Mouse (Mus musculus) heart, embryonic 14.5 days (tissue): ENCODE measurements around the gene Prss44. TPM values are rescaled to one million over a fixed set of nuclear protein-coding genes. Genes with fewer than 3 reads are reported as not detected.

Source experiments
- ATAC-seq: fragments of 200-750 bp; cut with Nextera tagmentation; 2 replicates; pipeline ENCODE4 v1.8.0; 2017; ENCODE audit warnings: low read depth, moderate TSS enrichment; ENCODE audit not compliant: insufficient number of reproducible peaks, insufficient read depth, low FRiP score
- H3K27ac ChIP-seq, 2 experiments: fragments of 200-500 bp in 1 of 2; fragments of 300-500 bp in 1 of 2; sonication (generic) in 1 of 2; replicated peaks in 1 of 2; 2 replicates each; pipeline ENCODE4 v1.5.1; 2012 to 2014; ENCODE audit warnings: low read depth in 2 of 2, low read length in 2 of 2, control low read depth in 1 of 2, mild to moderate bottlenecking in 1 of 2, mixed read lengths in 1 of 2; ENCODE audit not compliant: control insufficient read depth in 1 of 2, insufficient read depth in 1 of 2
- H3K27me3 ChIP-seq: fragments of 300-500 bp; sonication (generic); 2 replicates; pipeline ENCODE4 v1.6.1; 2014; ENCODE audit warnings: mild to moderate bottlenecking, low read length, control low read depth; ENCODE audit not compliant: control insufficient read depth, insufficient read depth
- H3K36me3 ChIP-seq: fragments of 300-500 bp; sonication (generic); 2 replicates; pipeline ENCODE4 v1.6.1; 2014; ENCODE audit warnings: mild to moderate bottlenecking, control low read depth, low read length, mixed read lengths; ENCODE audit not compliant: control insufficient read depth, insufficient read depth
- H3K4me1 ChIP-seq, 2 experiments: fragments of 200-500 bp in 1 of 2; fragments of 300-500 bp in 1 of 2; sonication (generic) in 1 of 2; 2 replicates each; pipeline ENCODE4 v1.6.1; 2012 to 2014; ENCODE audit warnings: low read length in 2 of 2, control low read depth in 1 of 2, mixed read lengths in 1 of 2; ENCODE audit not compliant: control insufficient read depth in 2 of 2, insufficient read depth in 2 of 2
- H3K4me2 ChIP-seq: fragments of 300-500 bp; sonication (generic); 2 replicates; pipeline ENCODE4 v1.6.1; 2014; ENCODE audit warnings: mild to moderate bottlenecking, low read length
- H3K4me3 ChIP-seq, 2 experiments: fragments of 200-500 bp in 1 of 2; fragments of 300-500 bp in 1 of 2; sonication (generic) in 1 of 2; 2 replicates each; pipeline ENCODE4 v1.5.1; 2012 to 2014; ENCODE audit warnings: low read length in 2 of 2, mild to moderate bottlenecking in 2 of 2, control low read depth in 1 of 2, low read depth in 1 of 2, moderate library complexity in 1 of 2; ENCODE audit not compliant: control insufficient read depth in 1 of 2, insufficient read depth in 1 of 2
- H3K9ac ChIP-seq: fragments of 300-500 bp; sonication (generic); 2 replicates; pipeline ENCODE4 v1.6.1; 2014; ENCODE audit warnings: mild to moderate bottlenecking, low read length
- H3K9me3 ChIP-seq: fragments of 300-500 bp; sonication (generic); 2 replicates; pipeline ENCODE4 v1.6.1; 2016; ENCODE audit warnings: low read length, control low read depth; ENCODE audit not compliant: control insufficient read depth
- WGBS: fragments of 180-500 bp; shearing (Covaris S2); extraction: QIAGEN DNeasy Blood & Tissue Kit; methylation state at CpG from one replicate; pipeline ENCODE4 v1.1.7; 2014; 5-methylcytosine and 5-hydroxymethylcytosine counted together
- polyA plus RNA-seq: library from polyadenylated mRNA; unstranded; fragments of >200 nt; fragmentation: Nextera tagmentation; extraction: Ambion mirVana; gene quantifications from 2 replicates; pipeline ENCODE4 v1.2.1, GENCODE M21; 2014

Gene Prss44
- polyA plus RNA-seq, 1 experiment from 2014 or later: not detected

- Histone ChIP-seq H3K4me1 (peaks cover 3 to 5% of the 10 kb centered on the region in 2 experiments; a peak in 2 of 4 replicates), H3K9me3 (no peaks in the 10 kb centered on the region), H3K27ac (no peak overlapping the region), H3K36me3 (no peaks in the 10 kb centered on the region), H3K4me3 (no peak overlapping the region), H3K27me3 (peaks cover 18% of the 10 kb centered on the region), H3K9ac (no peak overlapping the region), H3K4me2 (no peak overlapping the region)
- 52% methylated on average over 7 of the region's 7 CpGs for WGBS
- ATAC-seq: no peak
These were observed 42.1 kb downstream of the Prss44 start for GRCm38 (mm10) chr9:110855903-110856302.

- Histone ChIP-seq H3K27ac (no peak overlapping the region), H3K27me3 (peaks cover 18% of the 10 kb centered on the region), H3K9me3 (no peaks in the 10 kb centered on the region), H3K4me2 (no peak overlapping the region), H3K9ac (no peak overlapping the region), H3K4me3 (no peak overlapping the region), H3K4me1 (peaks cover 3 to 5% of the 10 kb centered on the region in 2 experiments; a peak in 2 of 4 replicates), H3K36me3 (no peaks in the 10 kb centered on the region)
- 30% methylated on average over 4 of the region's 4 CpGs for WGBS
- ATAC-seq: no peak
These were observed 43.1 kb downstream of the Prss44 start for GRCm38 (mm10) chr9:110856920-110857319.

DNA sequence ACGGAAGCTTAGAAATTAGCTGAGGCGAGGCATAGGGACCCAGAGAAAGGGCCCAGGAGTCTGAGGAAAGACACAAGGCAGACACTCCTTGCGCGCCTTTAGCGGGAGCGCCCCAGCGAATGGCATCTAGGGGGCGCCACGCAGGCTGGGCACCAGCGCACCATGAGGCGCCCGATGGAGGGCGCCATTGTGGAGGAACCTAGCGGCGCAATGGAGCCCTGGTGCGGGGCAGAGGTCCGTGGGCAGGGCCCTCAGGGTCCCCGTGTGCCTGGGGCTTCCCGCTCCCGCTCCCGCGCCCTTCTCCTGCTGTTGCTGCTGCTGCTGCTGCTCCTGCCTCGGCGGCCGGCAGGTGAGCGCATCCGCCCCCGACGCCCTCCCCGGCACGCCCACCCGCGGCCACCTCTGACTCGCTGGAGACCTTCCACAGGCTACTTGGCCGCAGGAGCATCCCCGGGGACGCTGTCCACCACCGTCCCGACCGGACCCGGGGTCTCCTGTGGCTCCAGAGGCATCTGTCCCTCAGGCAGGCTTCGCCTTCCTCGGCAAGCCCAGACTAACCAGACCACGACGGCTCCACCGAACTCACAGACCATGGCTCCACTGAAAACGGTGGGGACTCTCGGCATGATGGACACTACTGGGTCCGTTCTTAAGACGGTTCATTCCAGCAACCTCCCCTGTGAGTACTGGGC, 44.1 kb downstream of the Prss44 start, which contains the start of gene Prss50:
TSS of gene Prss50 (plus strand) at position 187 of the 692 bp plus-strand sequence.
- Histone ChIP-seq H3K4me1 (peaks cover 3 to 5% of the 10 kb centered on the region in 2 experiments; a peak in 2 of 4 replicates), H3K27me3 (peaks cover 18% of the 10 kb centered on the region), H3K36me3 (no peaks in the 10 kb centered on the region), H3K4me3 (peak within 1 kb of the TSS in 1 of 2 experiments; percentile 26; a peak in 3 of 4 replicates), H3K4me2 (peak within 1 kb of the TSS; percentile 64), H3K27ac (no peak within 1 kb of the TSS), H3K9ac (peak within 1 kb of the TSS; percentile 38; the same call in 1 of the 2 replicates), H3K9me3 (no peaks in the 10 kb centered on the region)
- 11% methylated on average over 34 of the region's 50 CpGs for WGBS
- no peak for ATAC-seq

- no peaks in the 10 kb centered on the region for H3K9me3 ChIP-seq
- 61% methylated on average over 5 of the region's 5 CpGs for WGBS
- H3K4me2 ChIP-seq: no peak overlapping the region
- H3K4me3 ChIP-seq: no peak overlapping the region
- no peak for ATAC-seq
- peaks cover 18% of the 10 kb centered on the region for H3K27me3 ChIP-seq
- no peaks in the 10 kb centered on the region for H3K36me3 ChIP-seq
- H3K9ac ChIP-seq: no peak overlapping the region
- no peak overlapping the region for H3K27ac ChIP-seq
- peaks cover 3 to 5% of the 10 kb centered on the region in 2 experiments; a peak in 2 of 4 replicates for H3K4me1 ChIP-seq
These were observed 44.7 kb downstream of the Prss44 start for GRCm38 (mm10) chr9:110858523-110858922.

DNA sequence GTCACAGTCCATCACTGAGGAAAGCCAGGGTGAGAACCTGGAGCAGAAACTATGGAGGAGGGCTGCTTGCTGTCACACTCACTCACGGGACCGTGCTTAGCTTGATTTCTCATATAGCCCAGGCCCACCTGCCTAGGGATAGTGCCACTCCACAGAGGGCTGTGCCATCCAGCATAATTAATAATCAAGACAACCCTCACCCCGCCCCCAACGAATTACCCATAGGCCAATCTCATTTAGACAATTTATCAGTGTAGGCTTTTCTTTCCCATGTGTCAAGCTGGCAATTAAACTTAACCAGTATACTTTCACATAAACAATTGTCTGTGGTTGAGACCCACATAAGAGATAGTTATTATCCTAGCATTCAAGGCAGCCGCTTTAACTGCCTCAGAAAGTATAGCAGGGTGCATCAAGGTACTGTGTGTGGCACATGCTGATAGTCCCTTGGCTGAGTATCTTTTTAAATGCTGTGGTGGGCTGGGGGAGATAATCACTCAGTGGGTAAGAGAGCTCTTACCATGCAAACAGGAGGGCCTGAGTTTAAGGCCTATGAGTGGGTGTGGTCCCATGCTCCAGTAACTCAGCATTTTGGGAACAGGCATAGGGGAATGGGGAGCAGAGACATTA, 45.3 kb downstream of the Prss44 start:
- Histone ChIP-seq H3K27me3 (peaks cover 18% of the 10 kb centered on the region), H3K4me3 (no peak overlapping the region), H3K36me3 (no peaks in the 10 kb centered on the region), H3K9me3 (no peaks in the 10 kb centered on the region), H3K4me2 (no peak overlapping the region), H3K4me1 (peaks cover 3 to 5% of the 10 kb centered on the region in 2 experiments; a peak in 2 of 4 replicates), H3K9ac (no peak overlapping the region), H3K27ac (no peak overlapping the region)
- no peak for ATAC-seq
- WGBS: 83% methylated on average over 5 of the region's 5 CpGs

DNA sequence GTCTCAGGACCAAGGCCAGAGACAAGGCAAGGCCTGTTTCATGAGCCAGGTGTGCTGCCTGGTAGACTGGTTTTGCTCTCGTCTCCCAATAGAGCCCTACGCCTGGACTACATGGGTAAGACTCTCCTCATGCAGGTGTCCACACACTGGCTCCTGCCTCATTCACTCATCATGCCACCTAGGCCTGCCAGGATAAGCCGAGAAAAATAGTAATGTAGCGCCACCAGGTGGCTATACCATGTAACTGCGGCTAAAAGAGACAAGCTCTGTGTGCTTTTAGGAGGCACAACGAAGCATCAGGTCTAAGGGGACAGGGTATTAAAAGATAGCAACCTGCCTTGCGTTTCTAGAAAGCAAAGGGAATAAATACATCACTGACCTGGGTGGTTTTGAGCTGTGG, 57.2 kb downstream of the Prss44 start:
- Histone ChIP-seq H3K36me3 (no peaks in the 10 kb centered on the region), H3K9me3 (no peaks in the 10 kb centered on the region), H3K27me3 (peaks cover 26% of the 10 kb centered on the region), H3K4me1 (peaks cover 3 to 6% of the 10 kb centered on the region in 2 experiments; a peak in 2 of 4 replicates), H3K27ac (no peak overlapping the region), H3K4me2 (no peak overlapping the region), H3K4me3 (no peak overlapping the region), H3K9ac (no peak overlapping the region)
- WGBS: 20% methylated on average over 7 of the region's 7 CpGs
- ATAC-seq: no peak
